Mouse (Mus musculus): ENCODE results near the gene Hpf1. TPM values are rescaled to one million over a fixed set of nuclear protein-coding genes. Genes with fewer than 3 reads are reported as not detected.
A peak's percentile ranks its signal among the peaks of the same experiment; 100 is the strongest.

The Hpf1 gene
- polyA plus RNA-seq, 1 experiment from 2014 or later = 43.8 TPM

DNA sequence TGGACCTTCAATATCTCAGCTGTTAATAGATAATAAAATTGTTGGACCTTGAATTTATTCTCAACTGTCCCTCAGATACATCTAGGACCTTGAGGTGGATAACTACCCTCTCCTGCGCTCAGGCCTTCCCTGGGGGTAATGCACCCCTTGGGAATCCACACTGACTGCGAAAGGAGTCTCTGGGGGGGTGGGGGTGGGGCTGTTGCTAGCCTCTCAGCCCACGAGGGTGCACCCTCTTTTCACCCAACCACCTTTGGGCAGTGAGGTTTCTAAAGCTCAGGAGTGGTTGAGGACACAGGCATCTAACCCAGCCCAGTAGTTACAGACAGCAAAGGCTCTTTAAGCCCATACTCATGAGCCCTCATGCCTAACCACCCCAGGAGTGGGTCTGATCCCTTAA, 29.5 kb upstream of the Hpf1 start:
- no peaks in the 10 kb centered on the region for H3K36me3 ChIP-seq (ENCODE audit: control insufficient read depth, insufficient read depth, low read length)
- no peaks in the 10 kb centered on the region for H3K4me1 ChIP-seq (replicated peaks; ENCODE audit: control insufficient read depth, insufficient read depth)
- no peak overlapping the region for H3K4me2 ChIP-seq (replicated peaks; ENCODE audit: low read depth)
- no peak overlapping the region for H3K27ac ChIP-seq (replicated peaks)
- no peak for ATAC-seq (ENCODE audit: low FRiP score, low TSS enrichment)
- no peaks in the 10 kb centered on the region for H3K9me3 ChIP-seq (ENCODE audit: control insufficient read depth, low read length)
- H3K27me3 ChIP-seq (ENCODE audit: control insufficient read depth, insufficient read depth, low read length) = no peaks in the 10 kb centered on the region
- DNase-seq (ENCODE audit: low spot score) = no peak
- TF ChIP-seq EP300 (optimal IDR thresholded peaks at IDR 0.05) (no peak), CTCF (IDR thresholded peaks at IDR 0.05; ENCODE audit: low read depth) (no peak)
- no peak overlapping the region for H3K4me3 ChIP-seq (ENCODE audit: low read depth, low read length)
- 68% methylated on average over 3 of the region's 3 CpGs for WGBS
- H3K9ac ChIP-seq (ENCODE audit: low read length) = no peak overlapping the region

DNA sequence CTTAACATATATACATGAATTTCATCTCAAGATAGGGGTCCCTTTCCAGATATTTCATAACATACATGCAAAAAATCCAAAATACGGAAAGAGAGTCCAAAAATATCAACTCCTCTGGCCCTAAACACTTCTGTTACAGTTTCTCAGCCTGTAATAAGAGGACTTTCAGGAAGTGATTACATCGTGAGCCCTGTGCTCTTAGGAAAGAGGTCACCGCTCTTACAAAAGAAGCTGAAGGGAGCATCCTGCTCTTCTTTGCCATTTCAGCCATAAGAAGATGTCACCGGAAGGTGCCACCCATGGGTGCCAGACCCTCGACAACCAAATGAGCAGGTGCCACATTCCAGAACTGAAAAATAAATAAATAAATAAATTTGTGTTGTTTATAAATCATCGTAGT, 28.4 kb upstream of the Hpf1 start:
- Histone ChIP-seq H3K36me3 (ENCODE audit: control insufficient read depth, insufficient read depth, low read length) (no peaks in the 10 kb centered on the region), H3K4me2 (replicated peaks; ENCODE audit: low read depth) (no peak overlapping the region), H3K4me1 (replicated peaks; ENCODE audit: control insufficient read depth, insufficient read depth) (no peaks in the 10 kb centered on the region), H3K4me3 (ENCODE audit: low read depth, low read length) (no peak overlapping the region), H3K9me3 (ENCODE audit: control insufficient read depth, low read length) (no peaks in the 10 kb centered on the region), H3K27ac (replicated peaks) (no peak overlapping the region), H3K27me3 (ENCODE audit: control insufficient read depth, insufficient read depth, low read length) (no peaks in the 10 kb centered on the region), H3K9ac (ENCODE audit: low read length) (no peak overlapping the region)
- DNase-seq (ENCODE audit: low spot score) (no peak), ATAC-seq (ENCODE audit: low FRiP score, low TSS enrichment) (no peak)
- 80% methylated on average over 6 of the region's 6 CpGs for WGBS
- TF ChIP-seq CTCF (IDR thresholded peaks at IDR 0.05; ENCODE audit: low read depth) (no peak), EP300 (optimal IDR thresholded peaks at IDR 0.05) (no peak)

DNA sequence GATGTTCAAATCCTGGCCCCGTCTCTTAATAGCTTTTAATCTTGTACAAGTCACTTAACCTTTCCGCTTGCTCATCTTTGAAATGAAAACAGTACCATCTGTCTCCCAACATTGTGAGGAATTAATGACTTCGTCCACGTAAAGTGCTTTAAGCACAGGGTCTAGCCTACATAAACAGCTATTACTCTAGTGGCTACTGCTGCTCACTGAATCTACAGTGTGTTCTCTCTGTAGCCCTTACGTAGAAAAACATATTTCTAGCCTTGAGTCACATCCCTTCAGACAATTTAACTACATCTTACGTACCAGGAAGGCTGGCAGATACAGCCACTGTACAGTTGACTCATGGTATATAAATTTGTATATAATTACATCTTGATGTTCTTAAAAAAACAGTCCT, 25.3 kb upstream of the Hpf1 start:
- no peak for TF ChIP-seq CTCF (IDR thresholded peaks at IDR 0.05; ENCODE audit: low read depth)
- no peak for TF ChIP-seq EP300 (optimal IDR thresholded peaks at IDR 0.05)
- 63% methylated on average over 6 of the region's 6 CpGs for WGBS
- Histone ChIP-seq H3K9ac (ENCODE audit: low read length) (no peak overlapping the region), H3K27ac (replicated peaks) (no peak overlapping the region), H3K27me3 (ENCODE audit: control insufficient read depth, insufficient read depth, low read length) (no peaks in the 10 kb centered on the region), H3K36me3 (ENCODE audit: control insufficient read depth, insufficient read depth, low read length) (no peaks in the 10 kb centered on the region), H3K4me1 (replicated peaks; ENCODE audit: control insufficient read depth, insufficient read depth) (no peaks in the 10 kb centered on the region), H3K4me2 (replicated peaks; ENCODE audit: low read depth) (no peak overlapping the region), H3K4me3 (ENCODE audit: low read depth, low read length) (no peak overlapping the region), H3K9me3 (ENCODE audit: control insufficient read depth, low read length) (no peaks in the 10 kb centered on the region)
- ATAC-seq (ENCODE audit: low FRiP score, low TSS enrichment) (no peak), DNase-seq (ENCODE audit: low spot score) (no peak)

DNA sequence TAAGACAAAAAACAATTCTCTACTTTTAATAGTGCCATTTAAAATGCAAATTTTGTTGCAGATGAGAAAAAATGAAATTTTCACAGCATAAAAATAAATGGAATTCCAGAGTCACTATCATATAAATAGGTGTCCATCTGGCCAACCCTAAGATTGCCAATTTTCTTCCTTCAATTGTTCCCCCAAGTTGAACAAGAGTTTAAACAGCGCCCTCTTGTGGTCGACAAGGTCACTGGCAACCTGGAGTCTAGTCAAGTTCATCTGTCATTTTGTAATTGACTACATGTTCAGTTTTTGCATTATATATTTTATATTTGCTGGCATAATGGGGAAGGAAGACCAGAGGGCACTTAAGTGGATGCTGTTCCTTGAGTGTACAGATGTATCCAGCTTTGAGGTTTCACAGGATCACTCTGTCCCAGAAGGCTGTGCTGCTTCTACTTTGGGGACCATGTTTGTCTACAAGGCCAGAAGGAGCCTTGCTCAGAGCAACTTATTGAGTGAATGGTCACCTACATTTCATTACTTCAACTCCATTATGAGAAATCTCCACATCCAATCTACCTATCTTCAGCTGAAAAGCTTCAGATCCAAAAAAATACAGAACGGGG, 24.6 kb upstream of the Hpf1 start:
- H3K9me3 ChIP-seq (ENCODE audit: control insufficient read depth, low read length) = no peaks in the 10 kb centered on the region
- ATAC-seq (ENCODE audit: low FRiP score, low TSS enrichment) (no peak), DNase-seq (ENCODE audit: low spot score) (peak; percentile 34)
- no peaks in the 10 kb centered on the region for H3K4me1 ChIP-seq (replicated peaks; ENCODE audit: control insufficient read depth, insufficient read depth)
- H3K27ac ChIP-seq (replicated peaks) = no peak overlapping the region
- no peaks in the 10 kb centered on the region for H3K27me3 ChIP-seq (ENCODE audit: control insufficient read depth, insufficient read depth, low read length)
- no peak overlapping the region for H3K9ac ChIP-seq (ENCODE audit: low read length)
- H3K4me2 ChIP-seq (replicated peaks; ENCODE audit: low read depth) = no peak overlapping the region
- no peaks in the 10 kb centered on the region for H3K36me3 ChIP-seq (ENCODE audit: control insufficient read depth, insufficient read depth, low read length)
- TF ChIP-seq CTCF (IDR thresholded peaks at IDR 0.05; ENCODE audit: low read depth) (peak; percentile 86), EP300 (optimal IDR thresholded peaks at IDR 0.05) (no peak)
- no peak overlapping the region for H3K4me3 ChIP-seq (ENCODE audit: low read depth, low read length)
- WGBS = 31% methylated on average over 3 of the region's 3 CpGs

DNA sequence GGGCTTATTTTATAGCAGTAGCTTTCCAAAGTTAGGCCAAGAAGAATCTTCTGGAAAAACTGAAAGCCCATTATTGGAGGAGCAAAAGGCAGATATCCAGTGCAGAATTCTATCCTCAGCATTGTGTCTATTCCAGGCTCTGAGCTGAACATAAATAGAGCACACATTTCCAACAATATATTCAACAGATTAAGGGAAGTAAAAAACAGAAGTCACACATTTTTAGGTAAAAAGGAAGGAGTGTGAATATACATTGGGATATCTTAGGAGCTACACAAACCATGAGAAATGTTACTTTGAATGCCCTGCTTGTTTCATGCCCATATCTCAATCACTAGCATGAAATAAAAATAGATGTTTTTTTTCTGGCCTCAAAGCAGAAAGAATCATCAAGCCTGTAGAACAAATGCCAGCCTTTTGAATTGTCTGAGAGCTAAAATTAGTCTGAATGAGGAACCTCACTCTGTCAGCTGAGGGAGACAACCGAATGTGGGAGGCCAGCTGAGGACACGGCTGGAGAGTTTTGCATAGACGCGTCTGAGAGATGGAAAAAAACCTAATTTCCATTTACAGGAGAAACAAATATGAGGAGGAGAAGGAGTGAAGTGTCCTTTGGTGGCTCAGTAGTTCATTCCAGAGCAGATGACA, 22.6 kb upstream of the Hpf1 start:
- Histone ChIP-seq H3K27me3 (ENCODE audit: control insufficient read depth, insufficient read depth, low read length) (no peaks in the 10 kb centered on the region), H3K9ac (ENCODE audit: low read length) (no peak overlapping the region), H3K4me3 (ENCODE audit: low read depth, low read length) (no peak overlapping the region), H3K27ac (replicated peaks) (no peak overlapping the region), H3K36me3 (ENCODE audit: control insufficient read depth, insufficient read depth, low read length) (no peaks in the 10 kb centered on the region), H3K4me2 (replicated peaks; ENCODE audit: low read depth) (no peak overlapping the region), H3K4me1 (replicated peaks; ENCODE audit: control insufficient read depth, insufficient read depth) (no peaks in the 10 kb centered on the region), H3K9me3 (ENCODE audit: control insufficient read depth, low read length) (no peaks in the 10 kb centered on the region)
- ATAC-seq (ENCODE audit: low FRiP score, low TSS enrichment) = no peak
- WGBS = 63% methylated on average over 4 of the region's 4 CpGs
- DNase-seq (ENCODE audit: low spot score) = no peak
- TF ChIP-seq CTCF (IDR thresholded peaks at IDR 0.05; ENCODE audit: low read depth) (no peak), EP300 (optimal IDR thresholded peaks at IDR 0.05) (no peak)

DNA sequence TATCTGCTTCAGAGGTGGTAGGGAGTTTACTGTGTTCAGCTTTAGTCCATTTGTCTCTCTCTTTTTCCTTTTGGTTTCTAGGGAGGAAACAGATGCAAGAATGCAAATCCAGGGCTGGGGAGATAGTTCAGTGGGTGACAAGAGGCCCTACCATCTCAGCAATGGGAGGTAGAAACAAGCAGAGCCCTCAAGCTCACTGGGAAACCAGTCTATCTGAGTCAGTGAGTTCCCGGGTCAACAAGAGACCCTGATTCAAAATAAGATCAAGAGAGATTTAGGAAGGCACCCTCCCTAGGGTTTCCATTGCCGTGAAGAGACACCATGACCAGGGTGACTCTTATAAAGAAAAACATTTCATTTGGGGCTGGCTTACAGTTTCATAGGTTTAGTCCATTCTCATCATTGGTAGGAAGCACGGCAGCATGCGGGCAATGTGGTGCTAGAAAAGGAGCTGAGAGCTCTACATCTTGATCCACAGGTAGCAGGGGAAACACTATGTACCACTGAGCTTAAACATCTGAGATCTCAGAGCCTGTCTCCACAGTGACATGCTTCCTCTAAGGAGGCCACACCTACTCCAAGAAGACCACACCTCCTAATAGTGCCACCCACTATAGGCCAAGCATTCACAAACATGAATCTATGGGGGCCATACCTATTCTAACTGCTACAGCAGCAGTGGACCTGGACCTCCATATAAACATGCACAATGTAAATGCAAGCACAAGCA, 21.8 kb upstream of the Hpf1 start:
- Histone ChIP-seq H3K9me3 (ENCODE audit: control insufficient read depth, low read length) (no peaks in the 10 kb centered on the region), H3K36me3 (ENCODE audit: control insufficient read depth, insufficient read depth, low read length) (no peaks in the 10 kb centered on the region), H3K4me1 (replicated peaks; ENCODE audit: control insufficient read depth, insufficient read depth) (no peaks in the 10 kb centered on the region), H3K27me3 (ENCODE audit: control insufficient read depth, insufficient read depth, low read length) (no peaks in the 10 kb centered on the region), H3K27ac (replicated peaks) (no peak overlapping the region), H3K4me2 (replicated peaks; ENCODE audit: low read depth) (no peak overlapping the region), H3K4me3 (ENCODE audit: low read depth, low read length) (no peak overlapping the region), H3K9ac (ENCODE audit: low read length) (no peak overlapping the region)
- ATAC-seq (ENCODE audit: low FRiP score, low TSS enrichment) (no peak), DNase-seq (ENCODE audit: low spot score) (no peak)
- no peak for TF ChIP-seq CTCF (IDR thresholded peaks at IDR 0.05; ENCODE audit: low read depth)
- TF ChIP-seq EP300 (optimal IDR thresholded peaks at IDR 0.05) = no peak
- 92% methylated on average over 4 of the region's 4 CpGs for WGBS
